Mouse (Mus musculus) C2C12 (cell line): ENCODE results near the gene Tulp2.

ENCODE experiments used
- CTCF ChIP-seq: IDR thresholded peaks from one replicate; pipeline ENCODE4 v1.5.1; 2011; ENCODE audit not compliant: control insufficient read depth, insufficient read depth, insufficient read length
- MYOD1 ChIP-seq: IDR thresholded peaks from one replicate; pipeline ENCODE4 v1.6.1; 2011; ENCODE audit warnings: low read depth; ENCODE audit not compliant: control insufficient read depth, insufficient read length

DNA sequence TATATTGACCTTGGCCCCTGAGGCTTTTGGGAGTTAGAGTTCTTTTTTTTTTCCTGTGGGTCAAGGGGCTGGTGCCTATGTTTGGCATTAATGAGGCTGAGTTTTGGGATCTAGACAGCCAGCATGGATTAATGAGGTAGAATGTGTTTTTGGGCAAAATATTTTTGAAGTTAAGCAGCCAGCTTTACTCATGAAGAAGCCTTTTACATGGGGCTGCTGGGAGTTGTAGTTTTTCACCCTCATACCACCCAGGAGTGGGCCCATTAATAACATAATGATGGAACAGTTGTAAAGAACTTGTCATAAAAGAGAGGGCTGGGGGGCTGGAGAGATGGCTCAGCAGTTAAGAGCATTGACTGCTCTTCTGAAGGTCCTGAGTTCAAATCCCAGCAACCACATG is 35.1 kb upstream of the Tulp2 start:
- TF ChIP-seq CTCF, result no peak
- no peak for TF ChIP-seq MYOD1
